Mouse (Mus musculus) embryonic facial prominence, embryonic 15.5 days (tissue): ENCODE measurements around the gene Mrpl28. TPM values are rescaled to one million over a fixed set of nuclear protein-coding genes. Genes with fewer than 3 reads are reported as not detected.
A peak's percentile ranks its signal among the peaks of the same experiment; 100 is the strongest.
"Not testable (repeated sequence)": the region's sequence is repeated elsewhere in the genome, so short reads cannot be mapped to it uniquely, and the experiment has no call there.

Experiments used
- ATAC-seq: fragments of 200-750 bp; cut with Nextera tagmentation; 2 replicates; pipeline ENCODE4 v1.8.0; 2017; ENCODE audit warnings: low read depth, moderate TSS enrichment; ENCODE audit not compliant: insufficient number of reproducible peaks, low FRiP score, low TSS enrichment
- H3K27ac ChIP-seq: fragments of 300-500 bp; sonication (generic); replicated peaks from 2 replicates; pipeline ENCODE4 v1.5.1; 2015; ENCODE audit warnings: mild to moderate bottlenecking, inconsistent platforms
- H3K27me3 ChIP-seq: fragments of 300-500 bp; sonication (generic); 2 replicates; pipeline ENCODE4 v1.6.1; 2015; ENCODE audit warnings: inconsistent platforms
- H3K36me3 ChIP-seq: fragments of 300-500 bp; sonication (generic); 2 replicates; pipeline ENCODE4 v1.6.1; 2015; ENCODE audit warnings: mild to moderate bottlenecking, inconsistent platforms
- H3K4me1 ChIP-seq: fragments of 300-500 bp; sonication (generic); 2 replicates; pipeline ENCODE4 v1.6.1; 2015; ENCODE audit warnings: inconsistent platforms
- H3K4me2 ChIP-seq: fragments of 300-500 bp; sonication (generic); replicated peaks from 2 replicates; pipeline ENCODE4 v1.6.1; 2015; ENCODE audit warnings: mild to moderate bottlenecking, inconsistent platforms
- H3K4me3 ChIP-seq: fragments of 300-500 bp; sonication (generic); replicated peaks from 2 replicates; pipeline ENCODE4 v1.5.1; 2015; ENCODE audit warnings: mild to moderate bottlenecking, inconsistent platforms
- H3K9ac ChIP-seq: fragments of 300-500 bp; sonication (generic); 2 replicates; pipeline ENCODE4 v1.6.1; 2015; ENCODE audit warnings: inconsistent platforms
- H3K9me3 ChIP-seq: fragments of 300-500 bp; sonication (generic); replicated peaks from 2 replicates; pipeline ENCODE4 v1.6.1; 2016; ENCODE audit warnings: inconsistent platforms
- WGBS: fragments of 180-500 bp; shearing (Covaris S2); methylation state at CpG from one replicate; pipeline ENCODE4 v1.1.7; 2015; 5-methylcytosine and 5-hydroxymethylcytosine counted together
- polyA plus RNA-seq: library from polyadenylated mRNA; unstranded; fragments of >200 nt; fragmentation: Nextera tagmentation; extraction: Ambion mirVana; gene quantifications from 2 replicates; pipeline ENCODE4 v1.2.1, GENCODE M21; 2015

Gene Mrpl28
- polyA plus RNA-seq, 1 experiment from 2014 or later: 190 TPM

DNA sequence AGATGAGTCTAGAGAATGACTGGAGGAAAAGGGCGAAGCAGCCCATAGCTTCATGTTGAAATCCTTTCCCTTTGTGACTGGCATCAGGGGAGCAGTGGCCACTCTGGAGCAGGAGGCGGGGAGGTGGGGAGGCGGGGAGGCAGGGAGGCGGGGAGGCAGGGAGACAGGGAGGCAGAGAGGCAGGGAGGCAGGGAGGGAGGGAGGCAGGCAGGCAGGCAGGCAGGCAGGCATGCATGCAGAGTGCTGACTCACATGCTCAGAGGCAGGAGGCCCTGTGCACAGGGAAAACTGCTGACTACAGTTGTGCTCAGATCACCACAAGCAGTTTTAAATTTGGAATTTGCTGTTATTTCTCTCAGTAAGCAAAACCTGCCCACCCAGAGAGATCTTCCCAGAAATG is 21.8 kb upstream of the Mrpl28 start:
- H3K9ac ChIP-seq: no peak overlapping the region
- H3K27ac ChIP-seq: no peak overlapping the region
- no peaks in the 10 kb centered on the region for H3K36me3 ChIP-seq
- WGBS: 35% methylated on average over 4 of the region's 4 CpGs
- H3K4me3 ChIP-seq: no peak overlapping the region
- no peak for ATAC-seq
- H3K9me3 ChIP-seq: no peaks in the 10 kb centered on the region
- no peaks in the 10 kb centered on the region for H3K27me3 ChIP-seq
- H3K4me2 ChIP-seq: no peak overlapping the region
- no peaks in the 10 kb centered on the region for H3K4me1 ChIP-seq

DNA sequence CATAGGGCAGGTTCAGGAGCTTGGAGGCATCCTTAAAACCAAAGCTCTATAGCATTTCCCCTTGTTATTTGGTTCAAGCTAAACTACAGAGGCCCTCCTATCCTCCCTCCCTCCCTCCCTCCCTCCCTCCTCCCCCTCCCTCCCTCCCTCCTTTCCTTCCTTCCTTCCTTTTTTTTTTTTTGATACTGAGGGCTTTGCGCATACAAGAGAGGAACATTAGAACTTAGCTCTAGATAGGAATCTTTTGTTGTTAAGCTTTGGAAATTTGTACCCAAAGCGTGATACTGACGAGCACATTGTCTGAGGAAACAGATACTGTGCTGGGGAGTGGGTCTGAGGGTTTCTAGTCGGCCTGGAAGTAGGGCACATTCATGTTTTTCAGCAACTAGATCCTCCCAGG is 17.7 kb upstream of the Mrpl28 start:
- no peak overlapping the region for H3K4me2 ChIP-seq
- no peak overlapping the region for H3K9ac ChIP-seq
- H3K27me3 ChIP-seq: peaks cover 7% of the 10 kb centered on the region
- no peak overlapping the region for H3K4me3 ChIP-seq
- no peaks in the 10 kb centered on the region for H3K4me1 ChIP-seq
- H3K36me3 ChIP-seq: no peaks in the 10 kb centered on the region
- 52% methylated on average over 4 of the region's 4 CpGs for WGBS
- no peaks in the 10 kb centered on the region for H3K9me3 ChIP-seq
- ATAC-seq: no peak
- no peak overlapping the region for H3K27ac ChIP-seq

DNA sequence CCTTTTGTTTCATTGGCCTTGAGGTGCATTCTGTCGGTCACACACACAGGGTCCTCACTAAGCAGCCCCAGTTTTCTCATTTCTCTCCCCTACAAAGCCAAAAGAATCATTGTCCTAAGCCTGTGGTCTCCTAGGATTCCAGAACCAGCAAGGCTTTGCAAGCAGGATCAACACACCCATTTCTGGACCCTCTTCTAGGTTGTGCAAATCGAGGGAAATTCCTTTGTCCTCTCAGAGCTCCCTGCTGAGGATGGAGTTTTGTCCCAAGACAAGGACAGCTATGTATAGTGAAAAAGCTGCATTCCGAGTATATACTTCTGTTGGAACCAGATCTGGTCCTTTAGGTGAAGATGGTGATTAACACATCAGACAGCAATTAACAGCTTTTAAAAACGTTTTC is 13.1 kb upstream of the Mrpl28 start:
- H3K27me3 ChIP-seq: peaks cover 52% of the 10 kb centered on the region
- H3K4me1 ChIP-seq: peaks cover 12% of the 10 kb centered on the region
- no peaks in the 10 kb centered on the region for H3K9me3 ChIP-seq
- H3K36me3 ChIP-seq: no peaks in the 10 kb centered on the region
- WGBS: 25% methylated on average over 4 of the region's 4 CpGs
- H3K9ac ChIP-seq: no peak overlapping the region
- H3K4me3 ChIP-seq: no peak overlapping the region
- no peak overlapping the region for H3K4me2 ChIP-seq
- H3K27ac ChIP-seq: no peak overlapping the region
- no peak for ATAC-seq

DNA sequence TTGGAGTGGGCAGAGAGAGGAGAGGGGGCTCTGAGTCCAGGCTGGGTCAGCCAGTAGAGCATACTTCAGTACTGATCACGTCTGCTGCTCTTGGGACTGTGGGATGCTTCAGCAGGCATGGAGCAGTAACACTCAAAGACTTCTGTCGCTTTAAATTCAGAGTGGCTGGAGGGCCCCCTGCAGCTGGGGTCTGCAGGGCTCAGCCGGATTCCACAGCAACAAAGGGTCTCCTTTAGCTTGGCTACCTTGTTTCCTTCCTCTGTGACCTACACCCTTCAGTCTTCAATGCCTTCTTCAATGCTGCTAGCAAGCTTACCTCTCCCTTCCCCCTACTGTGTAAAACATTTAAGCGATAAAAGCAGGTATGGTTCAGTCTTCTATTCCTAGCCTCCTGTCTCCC is 12.3 kb upstream of the Mrpl28 start:
- no peak for ATAC-seq
- Histone ChIP-seq H3K4me3 (no peak overlapping the region), H3K9me3 (no peaks in the 10 kb centered on the region), H3K9ac (no peak overlapping the region), H3K27me3 (peaks cover 61% of the 10 kb centered on the region), H3K36me3 (no peaks in the 10 kb centered on the region), H3K4me2 (no peak overlapping the region), H3K4me1 (peaks cover 12% of the 10 kb centered on the region), H3K27ac (no peak overlapping the region)
- 3% methylated on average over 4 of the region's 4 CpGs for WGBS

DNA sequence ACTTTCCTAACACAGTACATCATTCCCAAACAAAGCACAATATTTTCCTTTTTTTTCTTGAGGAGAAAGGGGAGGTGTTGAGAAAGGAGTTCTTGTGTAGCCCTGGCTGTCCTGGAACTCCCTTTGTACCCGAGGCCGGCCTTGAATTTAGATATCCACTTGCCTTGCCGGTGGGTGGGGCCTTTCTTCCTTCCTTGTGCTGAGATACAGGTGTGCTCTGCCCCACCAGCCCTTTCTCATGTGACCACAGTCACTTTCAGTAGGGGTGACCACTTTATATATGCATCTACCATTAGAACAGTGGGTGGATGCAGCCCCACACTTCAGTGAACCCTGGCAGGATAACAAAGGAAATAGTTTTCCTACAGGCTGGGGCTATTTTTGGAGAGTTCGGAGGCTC is 11.6 kb upstream of the Mrpl28 start:
- peaks cover 12% of the 10 kb centered on the region for H3K4me1 ChIP-seq
- H3K27me3 ChIP-seq: peaks cover 67% of the 10 kb centered on the region
- H3K4me2 ChIP-seq: no peak overlapping the region
- no peak overlapping the region for H3K27ac ChIP-seq
- no peak overlapping the region for H3K9ac ChIP-seq
- no peak overlapping the region for H3K4me3 ChIP-seq
- WGBS: 21% methylated on average over 4 of the region's 4 CpGs
- no peaks in the 10 kb centered on the region for H3K36me3 ChIP-seq
- no peak for ATAC-seq
- no peaks in the 10 kb centered on the region for H3K9me3 ChIP-seq

DNA sequence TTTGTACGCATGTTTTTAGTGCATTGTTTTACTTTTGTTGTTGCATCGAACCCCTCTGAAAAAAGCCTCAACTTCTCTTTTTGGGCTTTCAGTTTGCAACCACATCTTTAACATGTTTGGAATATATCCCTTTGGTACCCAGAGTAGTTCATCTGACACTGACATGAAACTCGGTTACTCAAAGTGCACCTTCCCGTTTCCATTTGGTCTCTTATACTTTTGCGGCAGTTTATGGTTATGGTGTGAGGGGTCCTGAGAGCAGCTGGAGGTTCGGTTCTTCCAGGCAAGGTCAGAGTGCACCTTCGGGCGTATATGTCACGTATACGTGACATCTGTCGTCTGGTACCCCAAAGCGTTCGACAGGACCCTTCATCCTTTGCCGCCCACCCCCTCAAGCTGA is 10.5 kb upstream of the Mrpl28 start:
- H3K4me2 ChIP-seq: peak overlapping the region; percentile 96
- no peaks in the 10 kb centered on the region for H3K9me3 ChIP-seq
- ATAC-seq: no peak
- peaks cover 77% of the 10 kb centered on the region for H3K27me3 ChIP-seq
- 14% methylated on average over 14 of the region's 14 CpGs for WGBS
- no peak overlapping the region for H3K9ac ChIP-seq
- peak overlapping the region; percentile 58 for H3K4me3 ChIP-seq
- no peaks in the 10 kb centered on the region for H3K36me3 ChIP-seq
- H3K4me1 ChIP-seq: peaks cover 12% of the 10 kb centered on the region
- no peak overlapping the region for H3K27ac ChIP-seq

DNA sequence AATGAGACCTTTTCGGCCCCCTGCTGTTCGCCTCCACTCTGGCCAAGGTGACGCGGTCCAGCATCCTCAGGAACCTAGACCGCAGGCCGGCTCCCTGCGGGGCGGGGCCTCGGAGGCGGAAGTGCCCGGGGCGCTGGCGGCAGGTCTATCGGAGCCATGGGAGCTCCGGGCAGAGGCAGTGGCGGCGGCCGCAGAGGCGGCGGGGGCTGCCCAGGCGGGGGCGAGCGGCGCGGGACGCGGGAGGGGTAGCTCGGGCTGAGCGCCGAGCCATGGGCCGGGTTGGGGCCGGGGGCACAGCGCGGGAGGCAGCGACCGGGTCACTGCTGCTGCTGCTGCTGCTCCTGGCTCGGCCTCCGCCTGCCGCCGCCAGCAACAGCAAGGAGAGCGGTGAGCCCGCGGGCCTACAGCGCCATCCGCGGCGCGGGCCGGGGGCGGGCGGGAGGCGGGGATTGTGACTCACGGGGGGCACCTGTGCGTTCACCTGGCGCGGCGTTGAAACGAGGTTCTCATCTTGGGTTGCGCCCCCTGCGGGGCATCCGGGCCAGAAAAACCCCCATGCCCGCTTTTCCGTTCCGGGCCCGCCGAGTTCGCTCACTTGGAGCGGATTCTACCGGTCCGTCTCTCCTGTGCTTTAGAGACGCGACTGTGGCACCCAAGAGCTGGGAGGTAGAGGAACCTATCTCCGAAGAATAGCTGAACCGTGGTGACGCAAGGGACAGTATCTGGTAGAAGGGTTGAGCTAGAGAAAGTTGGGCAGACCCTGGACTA is 9.9 kb upstream of the Mrpl28 start, which contains the start of gene Tmem8:
Gene Tmem8, plus strand, starts transcription at position 119 of the 768 bp plus-strand sequence.
- H3K4me3 ChIP-seq: peak within 1 kb of the TSS; percentile 58
- H3K4me2 ChIP-seq: peak within 1 kb of the TSS; percentile 96
- peaks cover 12% of the 10 kb centered on the region for H3K4me1 ChIP-seq
- no peaks in the 10 kb centered on the region for H3K9me3 ChIP-seq
- H3K36me3 ChIP-seq: no peaks in the 10 kb centered on the region
- WGBS: under 1% methylated on average over 71 of the region's 75 CpGs
- H3K9ac ChIP-seq: peak within 1 kb of the TSS; percentile 42; the same call in 1 of the 2 replicates
- ATAC-seq: peak; percentile 52
- peaks cover 83% of the 10 kb centered on the region for H3K27me3 ChIP-seq
- no peak within 1 kb of the TSS for H3K27ac ChIP-seq

DNA sequence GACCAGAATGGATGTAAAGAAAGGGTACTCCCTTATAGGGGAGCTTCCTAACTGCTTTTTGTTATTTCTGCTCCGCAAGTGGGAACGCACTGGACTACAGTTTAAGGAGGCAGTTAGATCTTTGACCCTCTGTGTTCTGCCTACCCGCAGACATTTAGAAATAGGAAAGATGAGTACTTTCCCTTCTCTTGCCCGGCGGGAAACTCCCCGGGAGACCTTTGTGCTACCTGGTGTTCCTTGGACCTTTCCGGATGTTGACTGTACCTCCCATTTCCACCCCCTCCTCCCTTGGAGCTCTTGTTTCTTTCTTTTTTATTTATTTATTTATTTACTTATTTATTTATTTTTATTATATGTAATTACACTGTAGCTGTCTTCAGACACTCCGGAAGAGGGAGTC is 9.2 kb upstream of the Mrpl28 start:
- Histone ChIP-seq H3K4me1 (peaks cover 12% of the 10 kb centered on the region), H3K9ac (no peak overlapping the region), H3K9me3 (no peaks in the 10 kb centered on the region), H3K27ac (no peak overlapping the region), H3K4me3 (peak overlapping the region; percentile 58), H3K4me2 (peak overlapping the region; percentile 96), H3K27me3 (peaks cover 88% of the 10 kb centered on the region), H3K36me3 (no peaks in the 10 kb centered on the region)
- no peak for ATAC-seq
- WGBS: 12% methylated on average over 8 of the region's 8 CpGs

DNA sequence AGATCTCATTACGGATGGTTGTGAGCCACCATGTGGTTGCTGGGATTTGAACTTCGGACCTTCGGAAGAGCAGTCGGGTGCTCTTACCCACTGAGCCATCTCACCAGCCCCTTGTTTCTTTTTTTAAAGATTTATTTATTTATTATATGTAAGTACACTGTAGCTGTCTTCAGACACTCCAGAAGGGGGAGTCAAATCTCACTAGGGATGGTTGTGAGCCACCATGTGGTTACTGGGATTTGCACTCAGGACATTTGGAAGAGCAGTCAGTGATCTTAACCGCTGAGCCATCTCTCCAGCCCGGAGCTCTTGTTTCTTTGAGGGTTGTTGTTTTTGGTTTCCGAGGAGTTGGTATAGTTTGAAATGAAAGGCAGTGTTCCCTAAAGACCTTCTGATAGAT is 8.8 kb upstream of the Mrpl28 start:
- not testable (repeated sequence) for H3K4me3 ChIP-seq, H3K9me3 ChIP-seq, ATAC-seq, H3K4me2 ChIP-seq, H3K9ac ChIP-seq, H3K27ac ChIP-seq, H3K36me3 ChIP-seq
- H3K4me1 ChIP-seq: peaks cover 12% of the 10 kb centered on the region
- WGBS: 66% methylated on average over 7 of the region's 7 CpGs
- H3K27me3 ChIP-seq: peaks cover 92% of the 10 kb centered on the region

DNA sequence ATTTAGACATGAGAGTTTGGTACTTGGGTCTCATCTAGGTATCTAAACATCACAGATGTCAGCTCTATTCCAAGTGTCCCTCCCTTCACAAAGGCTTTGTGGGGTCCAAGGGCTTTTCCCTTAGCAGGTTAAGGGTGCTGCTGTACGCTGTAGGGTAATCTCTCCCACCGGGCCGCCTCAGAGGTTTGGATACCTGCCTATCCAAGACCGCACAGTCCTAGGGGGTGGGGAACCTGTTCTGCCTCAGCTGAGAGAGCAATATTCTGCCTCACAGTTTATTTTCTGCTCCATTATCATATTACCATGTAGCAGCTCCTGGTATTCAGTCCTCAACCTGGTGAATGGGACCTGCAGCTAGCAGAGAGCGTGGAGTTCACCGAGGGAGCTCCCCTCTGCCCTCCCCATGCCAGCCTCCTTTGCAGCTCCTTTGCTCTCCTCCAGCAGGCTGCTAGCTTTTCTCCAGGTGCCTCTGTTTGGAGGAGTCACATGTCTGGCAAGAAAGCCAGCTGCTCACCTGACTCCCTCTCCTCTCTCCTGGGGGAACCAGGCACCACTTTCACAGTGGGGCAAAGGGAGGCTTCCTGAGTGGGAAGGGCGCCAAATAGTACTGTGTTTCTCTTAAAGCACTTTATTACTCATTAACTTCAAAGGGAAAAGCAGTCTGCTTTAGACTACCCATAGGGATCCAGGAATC is 7.9 kb upstream of the Mrpl28 start:
- Histone ChIP-seq H3K9me3 (no peaks in the 10 kb centered on the region), H3K4me3 (no peak overlapping the region), H3K4me1 (peaks cover 12% of the 10 kb centered on the region), H3K9ac (no peak overlapping the region), H3K27ac (no peak overlapping the region), H3K36me3 (no peaks in the 10 kb centered on the region), H3K27me3 (peaks cover 88% of the 10 kb centered on the region), H3K4me2 (no peak overlapping the region)
- WGBS: 82% methylated on average over 7 of the region's 7 CpGs
- ATAC-seq: no peak

DNA sequence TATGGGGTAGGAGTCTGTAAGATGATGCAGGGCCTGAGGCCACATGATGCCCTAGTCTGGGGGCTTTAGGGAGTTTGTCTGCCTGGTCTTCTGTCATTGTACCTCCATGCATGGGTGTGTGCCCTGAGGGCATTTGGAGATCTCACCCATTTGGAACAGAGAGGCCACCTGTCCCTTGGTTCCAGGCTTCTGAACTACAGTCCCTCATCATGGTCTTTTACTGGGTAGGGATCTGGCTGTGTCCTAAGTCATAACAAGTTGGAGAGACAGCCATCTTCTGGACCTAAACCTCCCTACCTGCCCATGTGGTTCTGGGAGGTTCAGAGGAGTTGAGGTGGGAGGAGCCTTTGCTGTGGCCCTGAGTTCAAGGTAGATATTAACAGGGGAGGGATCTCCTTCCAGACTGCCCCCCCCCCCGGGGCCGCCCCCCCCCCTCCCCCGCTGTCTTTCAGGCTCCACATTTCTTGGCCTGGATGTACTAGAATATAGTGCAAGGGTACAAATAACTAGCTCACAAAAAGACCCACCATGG is 7.3 kb upstream of the Mrpl28 start:
- Histone ChIP-seq H3K36me3 (no peaks in the 10 kb centered on the region), H3K27ac (no peak overlapping the region), H3K9me3 (no peaks in the 10 kb centered on the region), H3K4me1 (peaks cover 12% of the 10 kb centered on the region), H3K27me3 (peaks cover 82% of the 10 kb centered on the region), H3K9ac (no peak overlapping the region), H3K4me2 (no peak overlapping the region), H3K4me3 (no peak overlapping the region)
- ATAC-seq: no peak
- WGBS: 51% methylated on average over 3 of the region's 3 CpGs
